Mouse (Mus musculus): ENCODE measurements around the gene Abhd5.

Gene Abhd5

GRCm38 (mm10) chr9:122347882-122348281 is 3.5 kb upstream of the Abhd5 start:
- no peak for DNase-seq

- DNase-seq: no peak
These were observed 2.1 kb upstream of the Abhd5 start for GRCm38 (mm10) chr9:122349286-122349685.

- DNase-seq: peak; percentile 26 to 48
These were observed 845 bp upstream of the Abhd5 start for GRCm38 (mm10) chr9:122350396-122351130.

- no peak for DNase-seq
These were observed 601 bp downstream of the Abhd5 start for GRCm38 (mm10) chr9:122352025-122352392.

- DNase-seq: no peak
These were observed 1.5 kb downstream of the Abhd5 start for GRCm38 (mm10) chr9:122352911-122353310.

- DNase-seq: no peak
These were observed 2.8 kb downstream of the Abhd5 start for GRCm38 (mm10) chr9:122354240-122354639.

- DNase-seq: no peak
These were observed 5.7 kb downstream of the Abhd5 start for GRCm38 (mm10) chr9:122357073-122357472.

GRCm38 (mm10) chr9:122357626-122358025 is 6.2 kb downstream of the Abhd5 start:
- no peak for DNase-seq

GRCm38 (mm10) chr9:122364171-122364570 is 12.8 kb downstream of the Abhd5 start:
- no peak for DNase-seq

- DNase-seq: no peak
These were observed 18.9 kb downstream of the Abhd5 start for GRCm38 (mm10) chr9:122370292-122370794.

- DNase-seq: peak; percentile 39 to 54
These were observed 21.1 kb downstream of the Abhd5 start for GRCm38 (mm10) chr9:122372506-122372905.

- DNase-seq: no peak
These were observed 21.6 kb downstream of the Abhd5 start for GRCm38 (mm10) chr9:122372991-122373390.

GRCm38 (mm10) chr9:122378986-122379385 is 27.6 kb downstream of the Abhd5 start:
- no peak for DNase-seq

GRCm38 (mm10) chr9:122380959-122381358 is 29.6 kb downstream of the Abhd5 start:
- DNase-seq: no peak

GRCm38 (mm10) chr9:122382006-122382405 is 30.6 kb downstream of the Abhd5 start:
- no peak for DNase-seq

- no peak for DNase-seq
These were observed 34.6 kb downstream of the Abhd5 start for GRCm38 (mm10) chr9:122386015-122386414.

GRCm38 (mm10) chr9:122389287-122389920 is 38.0 kb downstream of the Abhd5 start:
- DNase-seq: no peak

GRCm38 (mm10) chr9:122395816-122396215 is 44.4 kb downstream of the Abhd5 start:
- no peak for DNase-seq

- no peak for DNase-seq
These were observed 45.7 kb downstream of the Abhd5 start for GRCm38 (mm10) chr9:122397156-122397555.

GRCm38 (mm10) chr9:122398746-122399145 is 47.3 kb downstream of the Abhd5 start:
- DNase-seq: no peak

- no peak for DNase-seq
These were observed 49.8 kb downstream of the Abhd5 start for GRCm38 (mm10) chr9:122401239-122401638.

GRCm38 (mm10) chr9:122410437-122411175 is 59.2 kb downstream of the Abhd5 start:
- no peak for DNase-seq

- no peak for DNase-seq
These were observed 63.2 kb downstream of the Abhd5 start for GRCm38 (mm10) chr9:122414648-122415047.
